ENCODE assay signal across 29 mouse cellular contexts in the genomic region with DNA sequence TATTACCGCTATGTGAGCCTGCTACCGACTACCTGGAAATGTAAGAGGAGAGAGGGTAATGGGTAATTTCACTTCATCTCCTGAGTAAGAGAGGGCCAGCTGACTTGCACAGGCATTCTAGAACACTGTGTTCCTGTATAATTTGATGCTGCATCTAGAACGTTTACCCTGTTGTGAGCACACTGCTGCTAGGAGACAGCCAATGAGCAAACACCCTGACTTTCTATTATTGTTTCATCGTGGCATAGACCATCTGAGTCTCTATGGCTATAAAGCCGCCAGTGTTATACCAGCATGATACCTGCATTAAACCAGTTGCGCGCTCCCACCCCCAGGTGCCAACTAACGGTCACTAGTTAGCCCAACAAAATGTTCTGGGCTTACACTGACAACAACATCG. TPM values are rescaled to one million over a fixed set of nuclear protein-coding genes. Genes with fewer than 3 reads are reported as not detected.
DNase-seq lines count a peak whose midpoint lies in the region; ATAC-seq and TF ChIP-seq lines count a peak whose summit lies in the region.
"Had no signal": no experiment of that assay in that cellular context is flagged by ENCODE, and none has a peak within 500 bp of the region (broad histone marks: within the 10 kb centered on the region; RNA-seq: fewer than 3 reads in every experiment).

No protein-coding gene starts in this region.

- TF ChIP-seq POLR2A in cortical plate, adult 2 months (IDR thresholded peaks at IDR 0.05; ENCODE audit: extremely low read depth, insufficient read depth, low read length): peak; percentile 41; the same call in 1 of the 2 replicates

- no peak for TF ChIP-seq CTCF in cortical plate, adult 2 months (IDR thresholded peaks at IDR 0.05; ENCODE audit: extremely low read depth, insufficient read depth, low read length)

- whole genome bisulfite sequencing in midbrain, embryonic 14.5 days: 95% methylated on average over 9 of the region's 9 CpGs

- H3K4me1 ChIP-seq in cortical plate, adult 2 months (ENCODE audit: control insufficient read depth, insufficient read depth, low read length): no peaks in the 10 kb centered on the region; the same call in 1 of the 2 replicates
- H3K4me1 ChIP-seq in midbrain, embryonic 14.5 days (ENCODE audit: control insufficient read depth, insufficient read depth, low read length): no peaks in the 10 kb centered on the region
- H3K4me1 ChIP-seq: hindbrain, embryonic 15.5 days; lung, embryonic 15.5 days had no signal

- H3K27me3 ChIP-seq in midbrain, embryonic 14.5 days (ENCODE audit: control insufficient read depth, insufficient read depth, low read length): no peaks in the 10 kb centered on the region
- H3K27me3 ChIP-seq: embryonic facial prominence, embryonic 12.5 days; heart, embryonic 13.5 days; hindbrain, embryonic 15.5 days; kidney, embryonic 15.5 days; limb, embryonic 13.5 days; lung, embryonic 15.5 days; neural tube, embryonic 13.5 days; Patski had no signal

- no peak overlapping the region for H3K4me3 ChIP-seq in cortical plate, adult 2 months (ENCODE audit: insufficient read depth, low read length)
- H3K4me3 ChIP-seq in midbrain, embryonic 14.5 days (replicated peaks; ENCODE audit: low read depth, low read length): no peak overlapping the region
- H3K4me3 ChIP-seq: embryonic facial prominence, embryonic 12.5 days; heart, embryonic 13.5 days; hindbrain, embryonic 15.5 days; kidney, embryonic 15.5 days; limb, embryonic 13.5 days; lung, embryonic 15.5 days; midbrain, embryonic 10.5 days; neural tube, embryonic 13.5 days had no signal

- H3K36me3 ChIP-seq in midbrain, embryonic 14.5 days (ENCODE audit: control insufficient read depth, insufficient read depth, low read length): no peaks in the 10 kb centered on the region
- H3K36me3 ChIP-seq: embryonic facial prominence, embryonic 12.5 days; heart, embryonic 13.5 days; hindbrain, embryonic 15.5 days; kidney, embryonic 15.5 days; limb, embryonic 13.5 days; lung, embryonic 15.5 days; midbrain, embryonic 10.5 days; neural tube, embryonic 13.5 days had no signal

- DNase-seq in layer of hippocampus, adult 11-12 months (ENCODE audit: low spot score): peak; percentile 51
- no peak for DNase-seq in layer of hippocampus, postnatal 25 days (ENCODE audit: extremely low spot score in 1 of 2, low spot score in 1 of 2)
- DNase-seq in left cerebral cortex, adult 18-20 months (ENCODE audit: low spot score in 2 of 2): peak; percentile 33 to 47
- DNase-seq in left cerebral cortex, adult 8-10 months (ENCODE audit: low spot score in 2 of 2): no peak
- peak; percentile 82 for DNase-seq in telencephalon, adult 2 months (ENCODE audit: low read depth, low spot score)
- DNase-seq in midbrain, embryonic 14.5 days: no peak
- DNase-seq: adrenal gland, postnatal 10 days; cerebellum, adult 11 months; cerebellum, adult 9-10 months; cerebellum, postnatal 36 days; embryo, embryonic 11 days; heart, postnatal 10 days; kidney, adult 18-20 months; kidney, postnatal 25 days; thymus, adult 2 months had no signal

- no peak overlapping the region for H3K4me2 ChIP-seq in midbrain, embryonic 14.5 days (ENCODE audit: low read length)
- H3K4me2 ChIP-seq: embryonic facial prominence, embryonic 12.5 days; heart, embryonic 13.5 days; hindbrain, embryonic 15.5 days; kidney, embryonic 15.5 days; limb, embryonic 13.5 days; liver, embryonic 11.5 days; lung, embryonic 15.5 days; neural tube, embryonic 13.5 days had no signal

- no peaks in the 10 kb centered on the region for H3K9me3 ChIP-seq in midbrain, embryonic 14.5 days (ENCODE audit: control insufficient read depth, low read length)
- H3K9me3 ChIP-seq: embryonic facial prominence, embryonic 12.5 days; heart, embryonic 13.5 days; hindbrain, embryonic 15.5 days; lung, embryonic 15.5 days; neural tube, embryonic 13.5 days had no signal

- no peak for ATAC-seq in midbrain, embryonic 14.5 days (ENCODE audit: low FRiP score, low TSS enrichment)
- ATAC-seq: forebrain, embryonic 14.5 days; inflammation-experienced regulatory T-cells, adult 6 months had no signal

- no peak overlapping the region for H3K9ac ChIP-seq in midbrain, embryonic 14.5 days (replicated peaks; ENCODE audit: low read length)
- H3K9ac ChIP-seq: embryonic facial prominence, embryonic 12.5 days; heart, embryonic 13.5 days; hindbrain, embryonic 15.5 days; kidney, embryonic 15.5 days; limb, embryonic 13.5 days; lung, embryonic 15.5 days; neural tube, embryonic 13.5 days had no signal

- peak overlapping the region; percentile 26 for H3K27ac ChIP-seq in cortical plate, adult 2 months (ENCODE audit: insufficient read depth, low read length)
- no peak overlapping the region for H3K27ac ChIP-seq in midbrain, embryonic 14.5 days (replicated peaks; ENCODE audit: low read depth, low read length)
- H3K27ac ChIP-seq: embryonic facial prominence, embryonic 12.5 days; heart, embryonic 13.5 days; hindbrain, embryonic 15.5 days; kidney, embryonic 15.5 days; limb, embryonic 13.5 days; lung, embryonic 15.5 days; midbrain, embryonic 10.5 days; neural tube, embryonic 13.5 days; stomach, postnatal 0 days had no signal

RNA-seq across cellular contexts. Expression of a gene that starts 24.7 kb away (rescaled TPM):
- 100 to 1,000 TPM; 118 to 148 TPM for total RNA-seq in layer of hippocampus, postnatal 25 days (2021)
- total RNA-seq in left cerebral cortex, adult 18-20 months (2021): 100 to 1,000 TPM; 144 to 148 TPM
- total RNA-seq in left cerebral cortex, adult 8-10 months (2022): 100 to 1,000 TPM in 2 of 4 experiments, 10 to 100 TPM in 2; 83.8 to 108 (median 101) TPM
- 87.3 and 96.5 TPM in 2 replicates for polyA plus RNA-seq in cortical plate, adult 2 months (2012; rRNA removed)
- 223 and 282 TPM in 2 replicates for polyA plus RNA-seq in midbrain, embryonic 14.5 days (2014; fragmentation: Nextera tagmentation; extraction: Ambion mirVana)

Comparison
In these comparisons a context has a peak if more than half of its experiments do, and no peak if none do; other contexts are left out.
1. DNase-seq: peak in layer of hippocampus, adult 11-12 months (single experiment), left cerebral cortex, adult 18-20 months (2 of 2) and telencephalon, adult 2 months (single experiment); none in layer of hippocampus, postnatal 25 days (0 of 2), left cerebral cortex, adult 8-10 months (0 of 2) and midbrain, embryonic 14.5 days (single experiment).